In the genomic region with DNA sequence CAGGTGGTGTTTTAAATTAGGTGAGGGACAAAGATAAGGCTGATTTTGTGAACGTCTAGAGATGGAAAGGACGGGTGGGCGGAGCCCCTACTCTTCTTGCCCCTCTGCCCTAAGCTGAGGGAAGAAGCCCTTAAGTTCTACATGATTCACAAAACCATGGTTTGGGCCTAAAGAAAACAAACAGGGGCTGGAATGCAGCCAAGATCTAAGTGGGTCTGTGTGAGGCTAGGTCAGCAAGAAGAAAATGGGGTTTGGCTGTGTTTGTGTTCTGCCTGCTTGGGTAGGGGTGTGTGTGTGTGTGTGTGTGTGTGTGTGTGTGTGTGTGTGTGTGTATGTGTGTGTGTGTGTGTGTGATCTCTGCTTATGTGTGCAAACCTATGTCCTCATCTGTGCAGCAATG, we compare ENCODE assay signal across 19 mouse cellular contexts. TPM values are rescaled to one million over a fixed set of nuclear protein-coding genes. Genes with fewer than 3 reads are reported as not detected.
"Had no signal": no experiment of that assay in that cellular context is flagged by ENCODE, and none has a peak within 500 bp of the region (broad histone marks: within the 10 kb centered on the region; RNA-seq: fewer than 3 reads in every experiment).

No protein-coding gene starts in this region.

- H3K4me1 ChIP-seq: midbrain, embryonic 12.5 days; neural tube, embryonic 12.5 days had no signal

- H3K4me3 ChIP-seq: kidney, embryonic 15.5 days; limb, embryonic 12.5 days; limb, embryonic 15.5 days; midbrain, embryonic 12.5 days; midbrain, embryonic 15.5 days; neural tube, embryonic 12.5 days; neural tube, embryonic 15.5 days had no signal

- H3K36me3 ChIP-seq: kidney, embryonic 15.5 days; limb, embryonic 12.5 days; limb, embryonic 15.5 days; midbrain, embryonic 12.5 days; midbrain, embryonic 15.5 days; neural tube, embryonic 12.5 days; neural tube, embryonic 15.5 days had no signal

- ATAC-seq: midbrain, embryonic 15.5 days had no signal

- H3K9me3 ChIP-seq: kidney, embryonic 15.5 days; limb, embryonic 12.5 days; limb, embryonic 15.5 days; midbrain, embryonic 12.5 days; midbrain, embryonic 15.5 days; neural tube, embryonic 12.5 days; neural tube, embryonic 15.5 days had no signal

- H3K9ac ChIP-seq: kidney, embryonic 15.5 days; limb, embryonic 12.5 days; limb, embryonic 15.5 days; liver, embryonic 14.5 days; midbrain, embryonic 12.5 days; midbrain, embryonic 15.5 days; neural tube, embryonic 12.5 days; neural tube, embryonic 15.5 days had no signal

- H3K27ac ChIP-seq: kidney, embryonic 15.5 days; limb, embryonic 12.5 days; limb, embryonic 15.5 days; liver, embryonic 14.5 days; macrophage; midbrain, embryonic 12.5 days; midbrain, embryonic 15.5 days; neural tube, embryonic 12.5 days; neural tube, embryonic 15.5 days had no signal

- DNase-seq: kidney, adult 8-10 months; kidney, postnatal 10 days; kidney, postnatal 36 days; left cerebral cortex, postnatal 4 days; lung, adult 18-20 months; lung, postnatal 14 days; right cerebral cortex, postnatal 25 days; thymus, adult 18-20 months; thymus, postnatal 36 days had no signal

- H3K4me2 ChIP-seq: kidney, embryonic 15.5 days; limb, embryonic 12.5 days; limb, embryonic 15.5 days; liver, embryonic 11.5 days; midbrain, embryonic 12.5 days; midbrain, embryonic 15.5 days; neural tube, embryonic 12.5 days; neural tube, embryonic 15.5 days had no signal

RNA-seq across cellular contexts. Expression of a gene that starts 6.0 kb away (rescaled TPM):
- polyA plus RNA-seq: macrophage had no signal
